Mouse (Mus musculus): ENCODE results near the gene Ahnak. TPM values are rescaled to one million over a fixed set of nuclear protein-coding genes. Genes with fewer than 3 reads are reported as not detected.
"Not testable (repeated sequence)": the region's sequence is repeated elsewhere in the genome, so short reads cannot be mapped to it uniquely, and the experiment has no call there.

The Ahnak gene
- total RNA-seq, 2 experiments from 2014 or later, result 1.5 to 24.7 TPM

- no peak for ATAC-seq (replicated peaks; ENCODE audit: low FRiP score, low TSS enrichment, poor library complexity, severe bottlenecking)
Measured at GRCm38 (mm10) chr19:9076035-9076434, 87.0 kb downstream of the Ahnak start.

GRCm38 (mm10) chr19:9076982-9077660 lies 88.0 kb downstream of the Ahnak start:
- no peak for ATAC-seq (replicated peaks; ENCODE audit: low FRiP score, low TSS enrichment, poor library complexity, severe bottlenecking)

- no peak for ATAC-seq (replicated peaks; ENCODE audit: low FRiP score, low TSS enrichment, poor library complexity, severe bottlenecking)
Measured at GRCm38 (mm10) chr19:9079916-9080315, 90.8 kb downstream of the Ahnak start.

- no peak for ATAC-seq (replicated peaks; ENCODE audit: low FRiP score, low TSS enrichment, poor library complexity, severe bottlenecking)
Measured at GRCm38 (mm10) chr19:9081311-9082190, 92.5 kb downstream of the Ahnak start.

- peak; percentile 95 for ATAC-seq (replicated peaks; ENCODE audit: low FRiP score, low TSS enrichment, poor library complexity, severe bottlenecking)
Measured at GRCm38 (mm10) chr19:9082191-9083009, 93.3 kb downstream of the Ahnak start.

- ATAC-seq (replicated peaks; ENCODE audit: low FRiP score, low TSS enrichment, poor library complexity, severe bottlenecking), result no peak
Measured at GRCm38 (mm10) chr19:9083010-9083355, 93.9 kb downstream of the Ahnak start.

GRCm38 (mm10) chr19:9083892-9084291 lies 94.8 kb downstream of the Ahnak start:
- not testable (repeated sequence) for ATAC-seq (replicated peaks; ENCODE audit: low FRiP score, low TSS enrichment, poor library complexity, severe bottlenecking)

GRCm38 (mm10) chr19:9087821-9088220 lies 98.7 kb downstream of the Ahnak start, which contains the start of gene Scgb1a1:
TSS of gene Scgb1a1 (minus strand) at chr19:9087958.
- ATAC-seq (replicated peaks; ENCODE audit: low FRiP score, low TSS enrichment, poor library complexity, severe bottlenecking), result no peak

- ATAC-seq (replicated peaks; ENCODE audit: low FRiP score, low TSS enrichment, poor library complexity, severe bottlenecking), result no peak
Measured at GRCm38 (mm10) chr19:9090191-9090590, 101.1 kb downstream of the Ahnak start.

- ATAC-seq (replicated peaks; ENCODE audit: low FRiP score, low TSS enrichment, poor library complexity, severe bottlenecking), result no peak
Measured at GRCm38 (mm10) chr19:9090709-9091108, 101.6 kb downstream of the Ahnak start.

GRCm38 (mm10) chr19:9095111-9095510 lies 106.0 kb downstream of the Ahnak start:
- no peak for ATAC-seq (replicated peaks; ENCODE audit: low FRiP score, low TSS enrichment, poor library complexity, severe bottlenecking)

GRCm38 (mm10) chr19:9097441-9097840 lies 108.4 kb downstream of the Ahnak start:
- no peak for ATAC-seq (replicated peaks; ENCODE audit: low FRiP score, low TSS enrichment, poor library complexity, severe bottlenecking)

- ATAC-seq (replicated peaks; ENCODE audit: low FRiP score, low TSS enrichment, poor library complexity, severe bottlenecking), result no peak
Measured at GRCm38 (mm10) chr19:9099751-9100150, 110.7 kb downstream of the Ahnak start.

- no peak for ATAC-seq (replicated peaks; ENCODE audit: low FRiP score, low TSS enrichment, poor library complexity, severe bottlenecking)
Measured at GRCm38 (mm10) chr19:9100297-9101061, 111.4 kb downstream of the Ahnak start.

- ATAC-seq (replicated peaks; ENCODE audit: low FRiP score, low TSS enrichment, poor library complexity, severe bottlenecking), result no peak
Measured at GRCm38 (mm10) chr19:9101062-9101457, 112.0 kb downstream of the Ahnak start.

- no peak for ATAC-seq (replicated peaks; ENCODE audit: low FRiP score, low TSS enrichment, poor library complexity, severe bottlenecking)
Measured at GRCm38 (mm10) chr19:9103986-9104385, 114.9 kb downstream of the Ahnak start.

GRCm38 (mm10) chr19:9105101-9105685 lies 116.1 kb downstream of the Ahnak start:
- no peak for ATAC-seq (replicated peaks; ENCODE audit: low FRiP score, low TSS enrichment, poor library complexity, severe bottlenecking)

- no peak for ATAC-seq (replicated peaks; ENCODE audit: low FRiP score, low TSS enrichment, poor library complexity, severe bottlenecking)
Measured at GRCm38 (mm10) chr19:9106096-9106495, 117.0 kb downstream of the Ahnak start.
